Mouse (Mus musculus): ENCODE measurements at regions not wholly inside any gene's neighbourhood (a gene's known extent, or its start where the extent isn't known, plus 50 kb on each side); places are given as distances from the start of the nearest gene placed in this dataset.
A peak's percentile ranks its signal among the peaks of the same experiment; 100 is the strongest.

DNA sequence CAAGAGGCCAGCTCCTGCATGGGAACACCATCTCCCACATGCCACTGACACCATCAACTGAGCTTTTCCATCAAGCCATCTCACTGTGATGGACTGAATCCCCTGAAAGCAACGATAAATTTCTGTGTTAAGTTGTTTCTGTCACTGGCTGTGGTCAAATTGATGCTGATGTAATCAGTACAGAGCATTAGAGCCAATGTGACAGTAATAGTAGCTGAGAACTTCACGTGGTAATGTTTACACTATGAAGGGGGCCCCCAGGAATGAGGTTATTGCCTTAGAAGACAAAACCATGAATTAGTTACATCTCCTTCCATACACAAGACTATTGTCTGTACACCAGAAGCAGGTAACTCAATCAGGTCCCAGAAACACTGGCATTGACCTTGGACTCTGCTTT lies 264.5 kb downstream of the Trib2 start (continued):
- no peak for TF ChIP-seq UBTF (IDR thresholded peaks at IDR 0.05; ENCODE audit: low read depth, low read length)
- TF ChIP-seq JUN (IDR thresholded peaks at IDR 0.05; ENCODE audit: insufficient read depth, low read depth, low read length): no peak
- no peak for TF ChIP-seq TBP (conservative IDR thresholded peaks at IDR 0.05; ENCODE audit: low read depth, low read length)
- no peak for TF ChIP-seq ZKSCAN1 (IDR thresholded peaks at IDR 0.05; ENCODE audit: borderline replicate concordance, low read depth, low read length)
- no peak for TF ChIP-seq IRF4 (IDR thresholded peaks at IDR 0.05; ENCODE audit: low read depth, low read length)
- TF ChIP-seq ZC3H11A (IDR thresholded peaks at IDR 0.05; ENCODE audit: low read depth, low read length): no peak
- no peak for TF ChIP-seq GABPA (IDR thresholded peaks at IDR 0.05; ENCODE audit: insufficient replicate concordance, low read depth, low read length)
- no peak for TF ChIP-seq POLR2AphosphoS2 (IDR thresholded peaks at IDR 0.05; ENCODE audit: low read depth, low read length)
- TF ChIP-seq MXI1 (IDR thresholded peaks at IDR 0.05; ENCODE audit: low read depth, low read length): peak; percentile 84; the same call in 1 of the 2 replicates
- no peak for TF ChIP-seq HCFC1 (IDR thresholded peaks at IDR 0.05; ENCODE audit: low read depth, low read length)
- no peak for TF ChIP-seq MAZ (IDR thresholded peaks at IDR 0.05; ENCODE audit: low read depth, low read length)
- TF ChIP-seq MAFK (IDR thresholded peaks at IDR 0.05; ENCODE audit: insufficient replicate concordance, low read length): no peak
- TF ChIP-seq ETS1 (conservative IDR thresholded peaks at IDR 0.05; ENCODE audit: low read depth, low read length): peak; percentile 49; the same call in 1 of the 2 replicates
- TF ChIP-seq PAX5 (IDR thresholded peaks at IDR 0.05; ENCODE audit: low read length): no peak
- peak; percentile 51; the same call in 1 of the 2 replicates for TF ChIP-seq BHLHE40 (IDR thresholded peaks at IDR 0.05; ENCODE audit: low read depth, low read length)
- no peak for TF ChIP-seq USF1 (IDR thresholded peaks at IDR 0.05; ENCODE audit: low read depth, low read length)
- no peak for TF ChIP-seq TCF12 (IDR thresholded peaks at IDR 0.05; ENCODE audit: low read depth, low read length)
- TF ChIP-seq KAT2A (IDR thresholded peaks at IDR 0.05; ENCODE audit: insufficient replicate concordance, low read length): no peak

- no peaks in the 10 kb centered on the region for H3K9me3 ChIP-seq (replicated peaks; ENCODE audit: low read length)
- peak overlapping the region; percentile 86 for H3K27ac ChIP-seq (ENCODE audit: insufficient read depth, low read depth)
- peaks cover 0 to 8% of the 10 kb centered on the region in 2 experiments for H3K36me3 ChIP-seq (replicated peaks in 1 of 2; ENCODE audit: control insufficient read depth in 1 of 2, insufficient read depth in 1 of 2, low read length in 1 of 2)
- H3K4me2 ChIP-seq (ENCODE audit: insufficient read depth, low read depth, poor library complexity, severe bottlenecking): peak overlapping the region; percentile 99
- in situ Hi-C loops (cut with MboI; ENCODE audit: low pct_ligation_motif_present, low pct_unique_long_range_greater_than_20kb, low sequenced_read_pairs): loop anchor here (5.0 kb wide), 1 partner anchor 36 kb away; no protein-coding TSS in a partner anchor
- H3K9ac ChIP-seq (ENCODE audit: insufficient read depth, low read depth): peak overlapping the region; percentile 93
- no peaks in the 10 kb centered on the region for H3K27me3 ChIP-seq (replicated peaks)
- H3K4me1 ChIP-seq (ENCODE audit: control insufficient read depth in 1 of 2, insufficient read depth in 2 of 2): peaks cover 4 to 29% of the 10 kb centered on the region in 2 experiments; a peak in 3 of 4 replicates
- H3K4me3 ChIP-seq (replicated peaks in 1 of 3; ENCODE audit: low read depth in 2 of 3, low read length in 2 of 3, poor library complexity in 1 of 3): peak overlapping the region; percentile 65 to 83 (median 66)
- dilution Hi-C loops (cut with MboI; ENCODE audit: extremely low pct_ligation_motif_present, extremely low pct_unique_long_range_greater_than_20kb, low sequenced_read_pairs): no loop called here
- DNase-seq (ENCODE audit: extremely low read depth): peak; percentile 84
- peaks cover 26% of the 10 kb centered on the region for H3K79me2 ChIP-seq (replicated peaks; ENCODE audit: control insufficient read depth, extremely low read depth, insufficient read depth, poor library complexity, severe bottlenecking)
- TF ChIP-seq ZMIZ1 (IDR thresholded peaks at IDR 0.05; ENCODE audit: low read depth, low read length) (no peak), KAT2A (IDR thresholded peaks at IDR 0.05; ENCODE audit: insufficient replicate concordance, low read length) (no peak), MYC (IDR thresholded peaks at IDR 0.05; ENCODE audit: low read depth, low read length) (peak; percentile 94), POLR2A (IDR thresholded peaks at IDR 0.05; ENCODE audit: low read depth, low read length) (peak; percentile 19; the same call in 1 of the 2 replicates), JUND (conservative IDR thresholded peaks at IDR 0.05; ENCODE audit: low read depth, low read length) (peak; percentile 83), TCF12 (IDR thresholded peaks at IDR 0.05; ENCODE audit: low read depth, low read length) (peak; percentile 86), ZNF384 (IDR thresholded peaks at IDR 0.05; ENCODE audit: low read depth, low read length) (no peak), MEF2A (IDR thresholded peaks at IDR 0.05; ENCODE audit: borderline replicate concordance, low read depth, low read length) (peak; percentile 71; the same call in 1 of the 2 replicates), CTCF (conservative IDR thresholded peaks at IDR 0.05 in 1 of 2, IDR thresholded peaks at IDR 0.05 in 1 of 2; ENCODE audit: low read depth in 2 of 2, low read length in 2 of 2) (no peak), EP300 (IDR thresholded peaks at IDR 0.05; ENCODE audit: low read length) (peak; percentile 96), NRF1 (IDR thresholded peaks at IDR 0.05; ENCODE audit: low read depth, low read length) (no peak), TBP (conservative IDR thresholded peaks at IDR 0.05; ENCODE audit: low read depth, low read length) (peak; percentile 61), ETS1 (conservative IDR thresholded peaks at IDR 0.05; ENCODE audit: low read depth, low read length) (peak; percentile 94), UBTF (IDR thresholded peaks at IDR 0.05; ENCODE audit: low read depth, low read length) (no peak), ZC3H11A (IDR thresholded peaks at IDR 0.05; ENCODE audit: low read depth, low read length) (no peak), HCFC1 (IDR thresholded peaks at IDR 0.05; ENCODE audit: low read depth, low read length) (peak; percentile 36; the same call in 1 of the 2 replicates), NELFE (IDR thresholded peaks at IDR 0.05; ENCODE audit: low read depth, low read length) (peak; percentile 41; the same call in 1 of the 2 replicates), CHD2 (IDR thresholded peaks at IDR 0.05; ENCODE audit: low read length) (no peak; the same call in 1 of the 2 replicates), SIN3A (IDR thresholded peaks at IDR 0.05; ENCODE audit: low read length) (no peak; the same call in none of the 2 replicates), BHLHE40 (IDR thresholded peaks at IDR 0.05; ENCODE audit: low read depth, low read length) (peak; percentile 94), MXI1 (IDR thresholded peaks at IDR 0.05; ENCODE audit: low read depth, low read length) (no peak), GABPA (IDR thresholded peaks at IDR 0.05; ENCODE audit: insufficient replicate concordance, low read depth, low read length) (no peak), USF2 (conservative IDR thresholded peaks at IDR 0.05; ENCODE audit: low read depth, low read length) (no peak), ZKSCAN1 (IDR thresholded peaks at IDR 0.05; ENCODE audit: borderline replicate concordance, low read depth, low read length) (no peak), SMC3 (IDR thresholded peaks at IDR 0.05; ENCODE audit: low read depth, low read length) (0 out of 2 replicates have a peak, but pooled peaks have one; percentile 3), POLR2AphosphoS2 (IDR thresholded peaks at IDR 0.05; ENCODE audit: low read depth, low read length) (no peak), RCOR1 (conservative IDR thresholded peaks at IDR 0.05; ENCODE audit: low read depth, low read length) (peak; percentile 74), MAZ (IDR thresholded peaks at IDR 0.05; ENCODE audit: low read depth, low read length) (0 out of 2 replicates have a peak, but pooled peaks have one; percentile 49)
Observed at GRCm38 (mm10) chr12:15551281-15551900, 265.3 kb downstream of the Trib2 start.
